Mouse (Mus musculus) CH12.LX (cell line): ENCODE data around the gene Trim46. TPM values are rescaled to one million over a fixed set of nuclear protein-coding genes. Genes with fewer than 3 reads are reported as not detected.

ENCODE experiments used
- DNase-seq: peaks from one replicate; pipeline ENCODE4 v3.0.0-alpha.2; 2013; ENCODE audit errors: extremely low read depth
- H3K27ac ChIP-seq: 2 replicates; pipeline ENCODE4 v1.5.1; 2012; ENCODE audit warnings: low read depth, mild to moderate bottlenecking, control low read depth, moderate library complexity; ENCODE audit not compliant: insufficient read depth
- H3K27me3 ChIP-seq: replicated peaks from 2 replicates; pipeline ENCODE3; 2012; ENCODE audit warnings: inconsistent platforms
- H3K36me3 ChIP-seq, 2 experiments: replicated peaks in 1 of 2; 2 replicates each; pipeline versions ENCODE3 to v1.6.1; 2012; ENCODE audit warnings: inconsistent platforms in 1 of 2, low read length in 1 of 2, mild to moderate bottlenecking in 1 of 2, mixed read lengths in 1 of 2, moderate library complexity in 1 of 2; ENCODE audit not compliant: control insufficient read depth in 1 of 2, insufficient read depth in 1 of 2
- H3K4me1 ChIP-seq, 2 experiments: 2 replicates each; pipeline ENCODE4 v1.6.1; 2012; ENCODE audit warnings: inconsistent platforms in 1 of 2, moderate library complexity in 1 of 2; ENCODE audit not compliant: insufficient read depth in 2 of 2, control insufficient read depth in 1 of 2
- H3K4me2 ChIP-seq: 2 replicates; pipeline ENCODE4 v1.6.1; 2012; ENCODE audit warnings: low read depth, mild to moderate bottlenecking, control low read depth; ENCODE audit not compliant: poor library complexity, insufficient read depth, severe bottlenecking
- H3K4me3 ChIP-seq, 3 experiments: fragments of 150-350 bp in 1 of 3; sonication (generic) in 1 of 3; replicated peaks in 1 of 3; 2 replicates each; pipeline versions ENCODE3 to v1.5.1; 2011 to 2012; ENCODE audit warnings: low read depth in 2 of 3, low read length in 2 of 3, mild to moderate bottlenecking in 2 of 3, moderate library complexity in 2 of 3, control low read depth in 1 of 3, improper control_type of control experiment in 1 of 3, inconsistent platforms in 1 of 3, mixed read lengths in 1 of 3; ENCODE audit not compliant: poor library complexity in 1 of 3
- H3K79me2 ChIP-seq: replicated peaks from 2 replicates; pipeline ENCODE4 v1.6.1; 2012; ENCODE audit warnings: mild to moderate bottlenecking, moderate library complexity; ENCODE audit not compliant: control insufficient read depth, poor library complexity, insufficient read depth, severe bottlenecking; ENCODE audit errors: extremely low read depth
- H3K9ac ChIP-seq: 2 replicates; pipeline ENCODE4 v1.6.1; 2012; ENCODE audit warnings: low read depth, mild to moderate bottlenecking, control low read depth, moderate library complexity; ENCODE audit not compliant: insufficient read depth
- H3K9me3 ChIP-seq: replicated peaks from 2 replicates; pipeline ENCODE3; 2012; ENCODE audit warnings: low read length, inconsistent platforms, mixed read lengths
- BHLHE40 ChIP-seq: IDR thresholded peaks from 2 replicates; pipeline ENCODE4 v1.6.1; 2011; ENCODE audit warnings: mild to moderate bottlenecking, low read depth, low read length, improper control_type of control experiment
- CHD1 ChIP-seq: IDR thresholded peaks from 2 replicates; pipeline ENCODE4 v1.6.1; 2012; ENCODE audit warnings: low read depth, low read length, improper control_type of control experiment, inconsistent platforms
- CHD2 ChIP-seq: IDR thresholded peaks from 2 replicates; pipeline ENCODE4 v1.6.1; 2011; ENCODE audit warnings: low read length, improper control_type of control experiment
- E2F4 ChIP-seq: IDR thresholded peaks from 2 replicates; pipeline ENCODE4 v1.6.1; 2011; ENCODE audit warnings: low read depth, low read length, improper control_type of control experiment; ENCODE audit not compliant: insufficient replicate concordance
- ETS1 ChIP-seq: conservative IDR thresholded peaks from 2 replicates; pipeline ENCODE4 v1.6.1; 2012; ENCODE audit warnings: low read depth, mild to moderate bottlenecking, inconsistent platforms, low read length, improper control_type of control experiment, moderate library complexity
- MAX ChIP-seq: IDR thresholded peaks from 2 replicates; pipeline ENCODE4 v1.6.1; 2011; ENCODE audit warnings: low read length, improper control_type of control experiment
- MAZ ChIP-seq: IDR thresholded peaks from 2 replicates; pipeline ENCODE4 v1.6.1; 2012; ENCODE audit warnings: low read depth, mild to moderate bottlenecking, inconsistent platforms, low read length, improper control_type of control experiment, moderate library complexity
- MYC ChIP-seq: IDR thresholded peaks from 2 replicates; pipeline ENCODE4 v1.6.1; 2011; ENCODE audit warnings: low read depth, mild to moderate bottlenecking, improper control_type of control experiment, low read length
- SMC3 ChIP-seq: IDR thresholded peaks from 2 replicates; pipeline ENCODE4 v1.6.1; 2011; ENCODE audit warnings: low read depth, low read length, improper control_type of control experiment
- UBTF ChIP-seq: IDR thresholded peaks from 2 replicates; pipeline ENCODE4 v1.6.1; 2012; ENCODE audit warnings: low read depth, mild to moderate bottlenecking, inconsistent platforms, low read length, improper control_type of control experiment, moderate library complexity
- USF1 ChIP-seq: IDR thresholded peaks from 2 replicates; pipeline ENCODE4 v1.6.1; 2014; ENCODE audit warnings: low read depth, mild to moderate bottlenecking, inconsistent platforms, low read length, improper control_type of control experiment
- USF2 ChIP-seq: conservative IDR thresholded peaks from 2 replicates; pipeline ENCODE4 v1.6.1; 2011; ENCODE audit warnings: low read depth, low read length, improper control_type of control experiment
- dilution Hi-C: fragments of 300-500 bp; cut with MboI; formaldehyde crosslinking; loops from 2 replicates; pipeline ENCODE4 v1.14.3; 2020; ENCODE audit warnings: low sequenced_read_pairs; ENCODE audit not compliant: extremely low pct_unique_long_range_greater_than_20kb, extremely low pct_ligation_motif_present
- in situ Hi-C: fragments of 300-500 bp; cut with MboI; formaldehyde crosslinking; loops from 3 replicates; pipeline ENCODE4 v1.14.3; 2019; ENCODE audit warnings: low sequenced_read_pairs, low pct_ligation_motif_present, low pct_unique_long_range_greater_than_20kb, mixed read lengths
- polyA plus RNA-seq: library from polyadenylated mRNA; unstranded; fragments of >175 nt; gene quantifications from 2 replicates; pipeline ENCODE4 v1.2.1, GENCODE M21; 2012; ENCODE audit warnings: low read depth; ENCODE audit not compliant: insufficient read length
- total RNA-seq, 2 experiments: library from RNA; depleted of rRNA; stranded (reverse); fragments of 300-350 nt in 1 of 2; fragments of >200 nt in 1 of 2; gene quantifications; 2 replicates each; pipeline ENCODE4 v1.2.3; 2012 to 2014

The Trim46 gene
- total and polyA plus RNA-seq, 3 experiments = 0.36 to 1.9 (median 1.4) TPM

DNA sequence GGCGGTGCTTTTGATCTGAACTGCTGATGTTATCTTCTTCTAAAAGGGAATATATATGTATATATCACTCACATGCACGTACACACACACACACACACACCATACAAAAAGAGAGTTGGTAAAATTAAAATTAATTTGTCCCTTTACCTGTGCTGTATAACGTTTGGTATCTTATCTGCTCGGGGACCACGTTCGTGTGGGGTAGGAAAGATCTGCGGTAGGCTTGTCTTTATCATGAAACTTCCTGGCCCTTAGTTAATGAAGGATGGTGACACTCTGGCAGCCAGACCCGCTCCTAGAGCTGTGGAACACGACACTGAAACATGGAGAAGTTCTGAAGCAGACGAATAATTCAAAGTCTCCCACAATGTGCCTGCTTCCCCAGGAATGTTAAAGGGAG, 45.8 kb upstream of the Trim46 start:
- in situ Hi-C loops = no loop called here
- H3K79me2 ChIP-seq = no peaks in the 10 kb centered on the region
- no peak for DNase-seq
- H3K27ac ChIP-seq = no peak overlapping the region
- no peak overlapping the region for H3K9ac ChIP-seq
- H3K36me3 ChIP-seq = no peaks in the 10 kb centered on the region
- no peak overlapping the region for H3K4me3 ChIP-seq
- dilution Hi-C loops = no loop called here
- no peaks in the 10 kb centered on the region for H3K9me3 ChIP-seq
- peaks cover 12 to 42% of the 10 kb centered on the region in 2 experiments for H3K4me1 ChIP-seq
- no peak for TF ChIP-seq USF1
- TF ChIP-seq USF2 = no peak
- no peaks in the 10 kb centered on the region for H3K27me3 ChIP-seq
- no peak overlapping the region for H3K4me2 ChIP-seq

DNA sequence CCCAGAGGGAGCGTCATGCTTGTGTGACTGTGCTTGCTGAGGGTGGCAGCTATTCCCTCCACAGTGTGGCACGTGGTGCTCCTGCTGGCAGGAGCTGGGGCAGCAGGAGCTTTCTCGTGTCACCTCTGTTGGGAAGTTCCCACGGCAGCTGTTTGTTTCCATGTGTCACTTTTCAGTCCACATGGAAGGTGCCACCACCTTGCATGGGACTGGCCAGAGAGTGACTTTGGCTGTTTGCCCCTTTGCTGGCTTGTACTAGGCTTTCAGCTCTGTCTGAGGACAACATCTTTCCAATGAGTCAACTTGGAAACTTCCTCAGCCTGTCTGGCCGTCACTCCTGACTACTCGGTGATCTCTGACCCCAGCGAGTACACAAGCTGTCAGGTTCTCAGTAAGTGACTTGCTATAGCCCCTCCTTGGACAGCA, 42.4 kb upstream of the Trim46 start:
- no peaks in the 10 kb centered on the region for H3K9me3 ChIP-seq
- peaks cover 12 to 35% of the 10 kb centered on the region in 2 experiments for H3K4me1 ChIP-seq
- dilution Hi-C loops = no loop called here
- H3K36me3 ChIP-seq = no peaks in the 10 kb centered on the region
- TF ChIP-seq MAX (peak; percentile 56; the same call in 1 of the 2 replicates), BHLHE40 (0 out of 2 replicates have a peak, but pooled peaks have one; percentile 38), UBTF (no peak), MYC (0 out of 2 replicates have a peak, but pooled peaks have one; percentile 31)
- TF ChIP-seq, all 38 proteins: peak for 3
- H3K9ac ChIP-seq = no peak overlapping the region
- H3K27me3 ChIP-seq = no peaks in the 10 kb centered on the region
- DNase-seq = no peak
- H3K4me3 ChIP-seq = no peak overlapping the region
- H3K27ac ChIP-seq = no peak overlapping the region
- in situ Hi-C loops = no loop called here
- H3K4me2 ChIP-seq = no peak overlapping the region
- no peaks in the 10 kb centered on the region for H3K79me2 ChIP-seq

DNA sequence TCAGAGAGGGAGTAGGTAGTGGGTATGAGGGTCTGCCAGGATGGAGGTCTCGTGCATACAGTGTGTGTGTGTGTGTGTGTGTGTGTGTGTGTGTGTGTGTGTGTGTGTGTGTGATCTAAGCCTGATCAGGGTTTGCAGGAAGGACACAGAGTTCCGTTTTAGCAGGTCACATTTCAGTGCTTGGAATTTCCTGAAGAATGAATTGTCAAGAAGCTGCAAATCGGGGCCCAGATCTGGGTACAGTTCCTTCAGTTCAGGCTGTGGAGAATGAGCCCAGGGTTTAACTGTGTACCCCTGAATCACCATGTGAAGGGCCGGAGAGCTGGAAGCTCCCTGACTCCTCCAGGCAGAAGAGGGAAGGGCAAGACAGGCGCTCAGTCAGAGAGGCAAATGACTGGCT, 41.2 kb upstream of the Trim46 start:
- H3K4me3 ChIP-seq = no peak overlapping the region
- no peaks in the 10 kb centered on the region for H3K27me3 ChIP-seq
- H3K79me2 ChIP-seq = no peaks in the 10 kb centered on the region
- TF ChIP-seq UBTF (no peak), USF2 (no peak), ETS1 (no peak), CHD2 (no peak), SMC3 (no peak), USF1 (no peak), E2F4 (no peak), MAZ (no peak), CHD1 (no peak)
- DNase-seq = no peak
- dilution Hi-C loops (no loop called here), in situ Hi-C loops (no loop called here)
- H3K9ac ChIP-seq = no peak overlapping the region
- H3K36me3 ChIP-seq = no peaks in the 10 kb centered on the region
- peaks cover 12 to 37% of the 10 kb centered on the region in 2 experiments for H3K4me1 ChIP-seq
- no peak overlapping the region for H3K4me2 ChIP-seq
- H3K9me3 ChIP-seq = no peaks in the 10 kb centered on the region
- no peak overlapping the region for H3K27ac ChIP-seq
